Mouse (Mus musculus) cerebellum, adult 8-10 months (tissue): ENCODE data around the gene Ssxb9.
"Not testable (repeated sequence)": the region's sequence is repeated elsewhere in the genome, so short reads cannot be mapped to it uniquely, and the experiment has no call there.

Experiments
- DNase-seq: peaks from one replicate; pipeline ENCODE4 v3.0.0; 2022

Gene Ssxb9

GRCm38 (mm10) chrX:8366678-8367077 lies at the start of gene Ssxb9:
Gene Ssxb9 (plus strand): TSS chrX:8366978.
- not testable (repeated sequence) for DNase-seq

GRCm38 (mm10) chrX:8327124-8327523 lies 39.7 kb upstream of the Ssxb9 start, which contains the start of gene Ssxb10:
Gene Ssxb10 (plus strand): TSS chrX:8327424.
- DNase-seq: no peak

- not testable (repeated sequence) for DNase-seq
Measured at GRCm38 (mm10) chrX:8413005-8413404, 46.2 kb downstream of the Ssxb9 start, which contains the start of gene Ssxb1. Gene Ssxb1 (plus strand): TSS chrX:8413305.
